Mouse (Mus musculus) stomach, embryonic 16.5 days (tissue): ENCODE results near the gene Spock1. TPM values are rescaled to one million over a fixed set of nuclear protein-coding genes. Genes with fewer than 3 reads are reported as not detected.

Experiments used
- ATAC-seq: fragments of 200-750 bp; cut with Nextera tagmentation; 2 replicates; pipeline ENCODE4 v1.8.0; 2017; ENCODE audit warnings: moderate number of reproducible peaks, moderate TSS enrichment; ENCODE audit not compliant: insufficient read depth, low FRiP score
- H3K27ac ChIP-seq: fragments of 300-500 bp; sonication (generic); 2 replicates; pipeline ENCODE4 v1.5.1; 2014; ENCODE audit warnings: low read length
- H3K27me3 ChIP-seq: fragments of 300-500 bp; sonication (generic); 2 replicates; pipeline ENCODE4 v1.6.1; 2014; ENCODE audit warnings: low read length, control low read depth, mixed read lengths; ENCODE audit not compliant: control insufficient read depth, insufficient read depth
- H3K36me3 ChIP-seq: fragments of 300-500 bp; sonication (generic); 2 replicates; pipeline ENCODE4 v1.6.1; 2014; ENCODE audit warnings: low read length; ENCODE audit not compliant: control insufficient read depth, insufficient read depth
- H3K4me1 ChIP-seq: fragments of 300-500 bp; sonication (generic); 2 replicates; pipeline ENCODE4 v1.6.1; 2014; ENCODE audit warnings: low read length, control low read depth, mixed read lengths; ENCODE audit not compliant: control insufficient read depth, insufficient read depth
- H3K4me2 ChIP-seq: fragments of 300-500 bp; sonication (generic); 2 replicates; pipeline ENCODE4 v1.6.1; 2014; ENCODE audit warnings: low read depth, low read length, mixed read lengths
- H3K4me3 ChIP-seq: fragments of 300-500 bp; sonication (generic); replicated peaks from 2 replicates; pipeline ENCODE4 v1.5.1; 2014; ENCODE audit warnings: mild to moderate bottlenecking, low read length
- H3K9ac ChIP-seq: fragments of 300-500 bp; sonication (generic); 2 replicates; pipeline ENCODE4 v1.6.1; 2014; ENCODE audit warnings: low read length
- H3K9me3 ChIP-seq: fragments of 300-500 bp; sonication (generic); replicated peaks from 2 replicates; pipeline ENCODE4 v1.6.1; 2016; ENCODE audit warnings: low read length, control low read depth; ENCODE audit not compliant: control insufficient read depth
- WGBS: fragments of 180-500 bp; shearing (Covaris S2); extraction: QIAGEN DNeasy Blood & Tissue Kit; methylation state at CpG from one replicate; pipeline ENCODE4 v1.1.7; 2014; 5-methylcytosine and 5-hydroxymethylcytosine counted together
- polyA plus RNA-seq: library from polyadenylated mRNA; unstranded; fragments of >200 nt; fragmentation: Nextera tagmentation; extraction: Ambion mirVana; gene quantifications from 2 replicates; pipeline ENCODE4 v1.2.1, GENCODE M21; 2015

The Spock1 gene
- polyA plus RNA-seq, 1 experiment from 2014 or later: 2.8 TPM

GRCm38 (mm10) chr13:57582314-57582976, 325.7 kb downstream of the Spock1 start:
- no peaks in the 10 kb centered on the region for H3K4me1 ChIP-seq
- no peak overlapping the region for H3K4me3 ChIP-seq
- H3K36me3 ChIP-seq: no peaks in the 10 kb centered on the region
- no peaks in the 10 kb centered on the region for H3K9me3 ChIP-seq
- no peak for ATAC-seq
- H3K9ac ChIP-seq: no peak overlapping the region
- H3K27me3 ChIP-seq: no peaks in the 10 kb centered on the region
- H3K27ac ChIP-seq: no peak overlapping the region
- no peak overlapping the region for H3K4me2 ChIP-seq
- WGBS: 84% methylated on average over 12 of the region's 12 CpGs

- ATAC-seq: no peak
- no peaks in the 10 kb centered on the region for H3K9me3 ChIP-seq
Measured at GRCm38 (mm10) chr13:57577541-57578244, 330.4 kb downstream of the Spock1 start.

GRCm38 (mm10) chr13:57573501-57573900, 334.6 kb downstream of the Spock1 start:
- no peak overlapping the region for H3K4me2 ChIP-seq
- ATAC-seq: no peak
- H3K4me3 ChIP-seq: no peak overlapping the region
- H3K27ac ChIP-seq: no peak overlapping the region
- no peaks in the 10 kb centered on the region for H3K4me1 ChIP-seq
- no peaks in the 10 kb centered on the region for H3K27me3 ChIP-seq
- no peak overlapping the region for H3K9ac ChIP-seq
- H3K9me3 ChIP-seq: no peaks in the 10 kb centered on the region
- 70% methylated on average over 4 of the region's 4 CpGs for WGBS
- no peaks in the 10 kb centered on the region for H3K36me3 ChIP-seq

More at GRCm38 (mm10) chr13:57577541-57578244, 330.4 kb downstream of the Spock1 start:
- no peak overlapping the region for H3K4me2 ChIP-seq
- H3K4me1 ChIP-seq: no peaks in the 10 kb centered on the region
- no peak overlapping the region for H3K9ac ChIP-seq
- H3K27ac ChIP-seq: no peak overlapping the region
- H3K4me3 ChIP-seq: no peak overlapping the region
- WGBS: 83% methylated on average over 5 of the region's 5 CpGs
- H3K36me3 ChIP-seq: no peaks in the 10 kb centered on the region
- no peaks in the 10 kb centered on the region for H3K27me3 ChIP-seq

DNA sequence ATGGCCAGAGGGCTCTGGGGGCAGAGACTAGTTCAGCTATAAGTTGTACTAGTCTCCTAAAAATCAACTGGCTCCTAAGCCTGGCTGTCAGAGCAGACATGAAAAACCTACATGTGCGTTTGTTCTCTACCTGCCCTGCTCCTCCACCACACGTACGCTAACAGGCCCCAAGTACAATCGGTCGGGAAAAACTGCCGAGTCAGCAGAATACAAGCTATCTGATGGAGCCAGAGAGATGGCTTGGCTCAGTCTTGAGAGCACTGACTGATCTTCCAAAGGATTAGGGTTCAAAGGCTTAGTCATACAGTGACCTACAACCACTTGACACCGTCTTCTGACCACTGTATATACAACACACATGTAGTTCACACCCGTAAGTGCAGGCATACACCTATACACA, 339.7 kb downstream of the Spock1 start:
- H3K4me1 ChIP-seq: no peaks in the 10 kb centered on the region
- no peaks in the 10 kb centered on the region for H3K27me3 ChIP-seq
- WGBS: 89% methylated on average over 8 of the region's 8 CpGs
- no peak overlapping the region for H3K9ac ChIP-seq
- no peak overlapping the region for H3K4me3 ChIP-seq
- no peak for ATAC-seq
- H3K36me3 ChIP-seq: no peaks in the 10 kb centered on the region
- H3K27ac ChIP-seq: no peak overlapping the region
- H3K9me3 ChIP-seq: no peaks in the 10 kb centered on the region
- H3K4me2 ChIP-seq: no peak overlapping the region

DNA sequence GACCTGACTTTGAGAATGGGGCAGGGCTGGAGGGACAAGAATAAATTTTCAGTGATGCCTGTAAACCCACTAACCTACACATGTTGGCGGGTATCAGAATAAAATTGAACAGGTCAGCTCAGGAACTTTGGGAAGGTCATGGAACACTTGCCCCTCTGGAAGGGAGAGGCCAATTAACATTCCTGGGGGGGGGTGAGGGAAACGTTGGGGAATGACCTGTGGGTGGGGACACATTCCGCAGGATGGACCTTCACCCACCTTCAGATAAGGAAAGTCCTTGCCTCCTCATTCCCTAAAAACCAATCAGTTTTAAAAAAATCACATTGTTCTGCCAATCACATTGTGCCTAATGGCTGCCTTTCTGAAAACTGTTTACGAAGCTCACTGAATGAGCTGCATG, 352.9 kb downstream of the Spock1 start:
- H3K27ac ChIP-seq: no peak overlapping the region
- 43% methylated on average over 4 of the region's 4 CpGs for WGBS
- H3K4me3 ChIP-seq: no peak overlapping the region
- ATAC-seq: no peak
- no peaks in the 10 kb centered on the region for H3K36me3 ChIP-seq
- no peaks in the 10 kb centered on the region for H3K9me3 ChIP-seq
- no peaks in the 10 kb centered on the region for H3K4me1 ChIP-seq
- no peak overlapping the region for H3K4me2 ChIP-seq
- H3K27me3 ChIP-seq: no peaks in the 10 kb centered on the region
- no peak overlapping the region for H3K9ac ChIP-seq

DNA sequence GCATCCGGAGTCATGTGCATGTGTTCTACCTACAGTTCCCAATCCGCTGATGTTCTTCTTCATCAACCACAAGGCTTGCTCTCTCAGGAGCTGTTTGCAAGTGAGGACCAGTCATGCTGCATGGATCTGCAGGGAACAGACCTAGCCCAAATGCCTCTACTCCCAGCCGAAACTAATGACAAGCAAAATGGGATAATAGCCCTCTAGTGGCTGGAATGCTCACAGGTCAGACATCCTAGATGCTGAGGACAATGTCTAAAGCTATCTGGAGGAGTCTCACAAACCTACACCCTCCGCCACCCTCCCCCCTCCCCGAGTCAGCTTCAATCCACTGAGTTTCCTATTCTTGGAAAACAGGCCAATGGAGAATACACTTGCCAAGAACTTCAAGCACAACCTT, 358.4 kb downstream of the Spock1 start:
- WGBS: 37% methylated on average over 5 of the region's 5 CpGs
- Histone ChIP-seq H3K4me3 (no peak overlapping the region), H3K36me3 (no peaks in the 10 kb centered on the region), H3K4me2 (no peak overlapping the region), H3K27me3 (no peaks in the 10 kb centered on the region), H3K9me3 (no peaks in the 10 kb centered on the region), H3K27ac (no peak overlapping the region), H3K9ac (no peak overlapping the region), H3K4me1 (no peaks in the 10 kb centered on the region)
- peak; percentile 33; the same call in 1 of the 2 replicates for ATAC-seq

GRCm38 (mm10) chr13:57536988-57537547, 371.1 kb downstream of the Spock1 start:
- H3K4me2 ChIP-seq: no peak overlapping the region
- no peaks in the 10 kb centered on the region; the same call in 1 of the 2 replicates for H3K27me3 ChIP-seq
- no peaks in the 10 kb centered on the region for H3K9me3 ChIP-seq
- H3K36me3 ChIP-seq: no peaks in the 10 kb centered on the region
- H3K4me3 ChIP-seq: no peak overlapping the region
- WGBS: 69% methylated on average over 8 of the region's 8 CpGs
- no peak overlapping the region for H3K27ac ChIP-seq
- no peaks in the 10 kb centered on the region for H3K4me1 ChIP-seq
- H3K9ac ChIP-seq: no peak overlapping the region
- ATAC-seq: no peak

- 71% methylated on average over 7 of the region's 7 CpGs for WGBS
Measured at GRCm38 (mm10) chr13:57534325-57534724, 373.8 kb downstream of the Spock1 start.

GRCm38 (mm10) chr13:57525946-57526345, 382.2 kb downstream of the Spock1 start:
- Histone ChIP-seq H3K4me1 (no peaks in the 10 kb centered on the region), H3K9me3 (no peaks in the 10 kb centered on the region), H3K4me3 (no peak overlapping the region), H3K27me3 (no peaks in the 10 kb centered on the region), H3K9ac (no peak overlapping the region), H3K4me2 (no peak overlapping the region), H3K27ac (no peak overlapping the region), H3K36me3 (no peaks in the 10 kb centered on the region)
- ATAC-seq: no peak

More at GRCm38 (mm10) chr13:57534325-57534724, 373.8 kb downstream of the Spock1 start:
- Histone ChIP-seq H3K36me3 (no peaks in the 10 kb centered on the region), H3K4me1 (no peaks in the 10 kb centered on the region), H3K4me2 (no peak overlapping the region), H3K9me3 (no peaks in the 10 kb centered on the region), H3K4me3 (no peak overlapping the region), H3K27ac (no peak overlapping the region), H3K9ac (no peak overlapping the region), H3K27me3 (no peaks in the 10 kb centered on the region)
- ATAC-seq: no peak
